Mouse (Mus musculus): Measurements from ENCODE around the gene Scrt2.
"Not testable (repeated sequence)": the region's sequence is repeated elsewhere in the genome, so short reads cannot be mapped to it uniquely, and the experiment has no call there.

Gene Scrt2

DNA sequence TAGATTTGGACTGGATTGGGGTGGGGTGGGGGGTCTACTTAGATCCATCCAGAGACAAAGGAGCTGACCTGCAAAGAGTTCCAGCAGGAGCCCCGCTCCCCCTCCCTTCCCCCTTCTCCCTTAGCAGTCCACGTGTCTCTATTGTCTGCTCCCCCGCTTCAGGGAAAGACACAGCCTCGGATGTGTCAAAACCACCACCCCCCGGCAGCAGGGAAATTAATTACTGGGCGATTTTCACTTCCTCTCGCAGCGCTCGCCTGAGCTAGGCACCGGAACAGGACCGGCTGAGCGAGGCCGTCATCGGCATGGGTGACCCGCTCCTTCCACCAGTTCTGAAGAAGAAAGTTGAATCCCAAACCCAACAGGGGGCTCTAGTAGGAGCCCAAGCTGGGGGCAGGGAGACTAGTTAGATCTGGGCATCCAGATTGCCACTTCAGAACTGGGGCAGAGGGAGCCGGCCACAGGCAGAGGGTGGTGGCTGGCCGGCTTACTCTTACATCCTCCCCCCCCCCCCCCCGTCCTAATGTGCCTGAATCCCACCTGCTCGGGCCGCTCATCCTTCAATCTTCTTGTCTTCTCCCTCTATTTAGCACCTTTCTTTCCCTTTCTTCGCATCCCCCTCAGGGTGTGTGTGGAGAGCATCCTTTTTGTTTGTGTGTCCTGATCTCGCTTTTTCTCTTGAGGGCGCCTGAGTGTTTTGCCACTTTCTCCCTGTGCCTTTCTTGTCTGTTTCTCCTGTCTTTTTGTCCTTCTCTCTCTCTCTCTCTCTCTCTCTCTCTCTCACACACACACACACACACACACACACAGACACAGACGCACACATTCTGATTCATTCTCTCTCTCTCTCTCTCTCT lies at the start of gene Scrt2:
TSS of gene Scrt2 (plus strand) at position 845 of the 857 bp plus-strand sequence.
- DNase-seq (ENCODE audit: low read depth) = no peak

GRCm38 (mm10) chr2:152040101-152040500 lies 41.2 kb upstream of the Scrt2 start:
- DNase-seq (ENCODE audit: low read depth) = no peak

- no peak for DNase-seq (ENCODE audit: low read depth)
Measured at GRCm38 (mm10) chr2:152047116-152048002, 34.0 kb upstream of the Scrt2 start.

- no peak for DNase-seq (ENCODE audit: low read depth)
Measured at GRCm38 (mm10) chr2:152048003-152048980, 33.0 kb upstream of the Scrt2 start.

DNA sequence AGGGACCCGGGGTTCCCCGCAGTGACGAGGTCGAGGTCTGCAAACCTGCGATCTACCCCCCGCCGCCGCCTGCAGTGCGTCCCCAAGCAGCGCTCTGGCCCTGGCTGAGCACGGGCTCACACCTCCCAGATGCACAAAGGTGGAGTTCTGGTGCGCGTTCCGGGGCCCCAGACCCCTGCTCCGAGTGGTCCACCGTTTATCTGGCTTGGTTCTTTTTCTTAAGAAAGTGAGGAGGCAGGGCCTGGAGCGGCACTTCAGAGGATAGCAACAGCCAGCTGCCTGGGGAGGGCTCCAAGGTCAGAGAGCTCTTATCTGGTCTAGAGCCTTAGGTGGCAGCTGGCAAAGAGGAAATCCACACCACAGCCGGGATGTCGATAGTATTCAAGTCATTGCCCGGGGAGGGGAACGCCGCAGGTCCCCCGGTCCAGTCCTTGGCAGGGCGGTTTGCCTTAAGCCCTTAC lies 32.3 kb upstream of the Scrt2 start:
- DNase-seq (ENCODE audit: low read depth) = no peak

GRCm38 (mm10) chr2:152049611-152050270 lies 31.6 kb upstream of the Scrt2 start:
- DNase-seq (ENCODE audit: low read depth) = no peak

DNA sequence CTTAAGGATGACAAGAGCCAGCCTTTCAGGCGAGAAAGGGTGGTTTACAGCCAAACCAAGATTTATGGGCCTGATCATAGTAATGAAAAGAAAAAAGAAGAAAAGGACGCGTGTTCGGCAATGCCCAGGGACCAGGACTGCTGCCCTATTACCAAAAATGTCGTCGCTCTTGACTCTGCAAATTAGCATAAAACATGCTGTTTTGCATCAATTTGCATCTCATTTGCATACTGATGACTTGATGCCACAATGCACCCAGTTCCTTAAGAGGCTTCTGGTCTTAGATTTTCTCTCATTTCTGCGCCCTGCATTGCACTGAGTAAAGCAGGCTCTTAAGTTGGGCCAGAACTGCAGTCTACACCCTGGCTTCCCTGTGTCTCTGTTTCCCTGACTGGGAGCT lies 31.0 kb upstream of the Scrt2 start:
- no peak for DNase-seq (ENCODE audit: low read depth)

GRCm38 (mm10) chr2:152051985-152052384 lies 29.3 kb upstream of the Scrt2 start:
- DNase-seq (ENCODE audit: low read depth) = no peak

DNA sequence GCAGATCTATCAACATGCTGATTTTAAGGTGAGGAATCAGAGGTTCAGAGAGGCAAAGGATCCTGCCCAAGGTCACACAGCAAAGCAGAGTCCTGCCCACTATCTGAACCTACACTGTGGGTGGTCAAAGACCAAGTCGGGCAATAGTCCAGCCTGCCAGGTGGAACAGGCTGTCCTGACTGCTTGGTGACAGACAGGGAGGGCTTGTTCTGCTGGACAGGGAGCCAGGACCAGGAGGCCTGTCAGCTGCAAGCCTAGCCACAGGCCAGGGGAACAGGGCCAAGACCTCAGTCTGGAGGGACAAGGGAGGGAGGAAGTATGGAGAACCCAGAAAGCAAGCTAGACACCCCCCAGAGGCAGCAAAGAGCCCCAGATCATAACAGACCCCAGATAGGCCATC lies 25.9 kb upstream of the Scrt2 start:
- DNase-seq (ENCODE audit: low read depth) = no peak

DNA sequence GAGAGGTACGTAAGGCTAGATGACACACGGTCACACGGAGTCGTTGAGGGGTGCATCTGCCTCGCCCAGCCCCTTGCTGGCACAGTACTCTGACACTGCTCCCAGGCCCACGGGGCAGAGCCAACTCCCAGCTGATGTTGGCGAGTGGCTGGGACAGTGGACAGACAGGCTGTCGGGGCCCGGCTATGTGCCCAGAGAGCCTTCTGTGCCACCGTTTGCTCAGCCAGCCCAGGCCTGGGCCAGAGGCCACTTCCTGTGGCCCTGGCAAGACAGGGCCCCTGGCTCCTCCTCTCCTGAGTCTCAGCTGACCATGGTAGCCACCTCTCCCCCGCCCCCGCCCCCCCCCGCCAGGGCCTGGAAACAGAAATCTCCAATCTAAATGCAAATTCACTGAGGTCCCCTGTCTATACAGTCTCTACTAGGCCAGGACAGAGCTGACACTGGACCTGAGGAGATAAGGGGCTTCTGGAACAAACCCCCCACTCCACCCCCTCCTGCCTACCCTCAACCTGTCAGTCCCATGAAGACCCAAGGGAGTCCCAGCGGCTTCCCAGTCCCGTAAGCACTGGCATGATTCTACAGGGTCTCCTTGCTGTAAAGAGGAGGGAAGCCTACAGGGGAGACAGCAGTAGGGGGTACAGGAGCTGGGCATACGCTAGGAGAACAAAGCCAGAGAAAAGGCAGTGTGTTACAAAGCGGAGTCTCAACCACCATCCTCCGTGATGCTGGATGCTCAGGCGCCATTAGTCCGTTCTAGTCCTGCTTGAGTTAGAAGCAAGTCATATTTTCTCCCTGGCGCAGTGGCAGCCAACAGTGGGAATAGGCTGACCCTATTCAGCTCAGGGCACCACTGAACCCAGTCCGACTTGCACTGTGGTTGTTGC lies 24.7 kb upstream of the Scrt2 start:
- DNase-seq (ENCODE audit: low read depth) = no peak

GRCm38 (mm10) chr2:152057252-152057563 lies 24.1 kb upstream of the Scrt2 start:
- no peak for DNase-seq (ENCODE audit: low read depth)

DNA sequence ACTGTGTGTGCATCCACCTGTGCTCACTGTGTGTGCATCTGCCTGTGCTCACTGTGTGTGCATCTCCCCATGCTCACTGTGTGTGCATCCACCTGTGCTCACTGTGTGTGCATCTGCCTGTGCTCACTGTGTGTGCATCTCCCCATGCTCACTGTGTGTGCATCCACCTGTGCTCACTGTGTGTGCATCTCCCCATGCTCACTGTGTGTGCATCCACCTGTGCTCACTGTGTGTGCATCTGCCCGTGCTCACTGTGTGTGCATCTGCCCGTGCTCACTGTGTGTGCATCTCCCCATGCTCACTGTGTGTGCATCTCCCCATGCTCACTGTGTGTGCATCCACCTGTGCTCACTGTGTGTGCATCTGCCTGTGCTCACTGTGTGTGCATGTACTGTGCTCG lies 18.5 kb upstream of the Scrt2 start:
- DNase-seq (ENCODE audit: low read depth) = not testable (repeated sequence)

DNA sequence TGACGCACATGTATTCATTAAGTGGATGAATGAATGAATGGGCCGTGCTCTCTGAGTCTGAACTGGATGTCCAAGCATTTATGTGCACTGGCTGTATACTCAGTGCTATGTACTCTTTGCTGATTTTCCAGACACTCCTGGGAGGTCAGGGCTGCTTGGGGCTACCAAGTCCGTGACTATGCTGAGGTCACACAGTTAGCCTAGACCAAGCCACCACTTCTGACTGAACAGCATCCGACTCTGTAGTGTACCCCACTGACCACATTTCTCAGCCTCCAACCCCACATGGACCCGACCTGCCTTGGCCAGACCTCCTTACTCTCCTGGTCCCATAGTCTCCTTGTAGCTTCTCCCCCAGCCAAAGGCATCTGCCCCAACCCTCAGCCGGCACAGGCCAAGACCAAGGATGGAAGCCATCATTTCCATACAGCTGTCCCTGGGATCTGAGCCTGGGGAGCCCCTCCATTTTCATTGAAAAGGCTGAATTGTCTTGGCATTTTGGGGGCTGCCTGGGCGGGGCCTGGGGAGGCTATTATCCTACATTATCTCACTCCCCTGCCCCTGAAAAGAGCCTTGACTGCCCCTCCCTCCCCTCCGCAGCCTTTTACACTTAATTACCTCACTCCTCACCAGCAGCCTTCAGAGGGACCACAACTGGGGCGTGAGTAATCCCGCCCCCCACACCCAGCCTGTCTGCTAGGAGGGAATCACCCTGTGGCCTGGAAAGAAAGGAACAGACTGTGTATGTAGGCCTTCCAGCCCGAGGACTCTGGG lies 12.5 kb upstream of the Scrt2 start:
- DNase-seq (ENCODE audit: low read depth) = no peak

- DNase-seq (ENCODE audit: low read depth) = no peak
Measured at GRCm38 (mm10) chr2:152069434-152069786, 11.9 kb upstream of the Scrt2 start.

DNA sequence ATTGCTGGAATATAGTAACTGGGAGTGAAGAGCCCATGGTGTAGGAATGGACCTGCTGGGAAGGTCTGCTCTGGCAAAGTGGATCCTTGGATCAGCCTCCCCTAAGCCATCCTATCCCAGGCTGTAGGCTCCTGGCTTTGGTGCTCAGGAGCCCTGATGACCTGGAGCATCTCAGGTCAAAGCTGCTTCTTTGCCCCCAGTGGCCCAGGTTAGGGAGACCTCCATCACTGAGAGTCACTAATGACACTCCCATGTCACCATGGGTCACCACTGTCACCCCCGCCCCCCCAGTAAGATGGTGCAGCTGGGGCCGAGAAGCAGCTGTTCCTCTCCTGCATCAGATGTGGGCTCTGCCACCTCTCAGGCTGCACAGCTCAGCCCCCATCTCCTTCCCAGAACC lies 11.4 kb upstream of the Scrt2 start:
- DNase-seq (ENCODE audit: low read depth) = no peak

GRCm38 (mm10) chr2:152074521-152074920 lies 6.8 kb upstream of the Scrt2 start:
- no peak for DNase-seq (ENCODE audit: low read depth)

GRCm38 (mm10) chr2:152075294-152075889 lies 5.9 kb upstream of the Scrt2 start:
- DNase-seq (ENCODE audit: low read depth) = no peak

- no peak for DNase-seq (ENCODE audit: low read depth)
Measured at GRCm38 (mm10) chr2:152077337-152077736, 4.0 kb upstream of the Scrt2 start.
